Mouse (Mus musculus) embryo, embryonic 9.5 days (tissue): ENCODE results near the gene Tuft1.

ENCODE experiments used
- DNase-seq: peaks from one replicate; pipeline ENCODE4 v3.0.0-alpha.2; 2017; ENCODE audit errors: extremely low spot score

Gene Tuft1

DNA sequence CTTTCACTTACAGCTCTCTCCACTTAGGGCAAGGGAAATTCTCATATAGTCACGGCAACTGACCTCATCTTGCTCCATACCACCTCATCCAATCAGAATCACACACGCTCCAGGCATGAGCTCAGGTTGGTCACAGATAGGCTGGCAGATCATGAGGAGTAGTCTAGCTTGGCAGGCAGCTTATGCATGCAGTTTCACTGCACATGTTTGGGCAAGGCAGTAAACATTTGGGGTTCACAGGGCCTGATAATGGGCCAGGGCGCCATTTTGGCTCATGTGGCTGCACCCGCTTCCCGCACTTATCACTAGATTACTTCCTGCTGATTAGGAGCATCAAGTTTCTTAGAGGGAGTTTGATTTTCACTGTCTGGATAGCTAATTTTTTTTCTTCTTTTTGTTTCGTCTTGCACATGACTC, 62.8 kb downstream of the Tuft1 start:
- no peak for DNase-seq

DNA sequence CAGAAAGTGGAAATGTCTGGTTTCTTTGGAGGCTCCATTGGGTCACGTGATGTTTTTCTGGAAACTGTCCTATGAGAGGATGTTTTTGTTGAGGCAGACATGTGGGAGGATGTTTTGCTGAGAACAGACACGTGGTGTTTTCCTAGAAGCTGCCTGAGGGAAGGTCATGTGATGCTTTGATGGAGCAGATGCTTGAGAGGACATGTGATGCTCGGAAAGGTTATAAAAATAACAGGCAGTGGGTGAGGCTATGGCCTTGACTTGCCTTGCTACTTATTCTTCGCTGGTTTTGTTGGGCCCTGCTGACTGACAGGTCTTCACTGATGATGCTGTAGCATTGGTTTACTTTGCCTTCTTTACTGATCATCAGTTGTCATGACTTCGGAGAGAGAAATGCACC, 67.6 kb downstream of the Tuft1 start:
- no peak for DNase-seq

DNA sequence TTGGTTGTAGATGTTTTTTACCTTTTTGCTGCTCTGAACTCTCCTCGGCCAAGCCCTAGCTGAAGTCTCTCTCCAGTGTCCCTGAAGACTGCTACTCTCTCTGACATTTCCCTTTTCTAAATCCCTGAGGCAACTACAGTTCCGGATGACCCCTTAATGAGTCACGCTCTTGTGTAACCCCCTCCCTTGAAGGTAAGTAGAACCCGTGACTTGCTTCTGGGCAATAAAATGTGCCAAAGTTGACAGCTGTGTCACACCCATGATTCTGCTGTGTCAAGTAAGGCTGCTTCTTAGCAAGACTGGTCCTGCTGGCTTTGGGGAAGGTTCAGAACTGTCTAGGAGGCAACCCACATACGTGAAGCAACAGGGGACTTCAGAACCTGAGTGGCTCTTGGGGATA, 70.7 kb downstream of the Tuft1 start:
- DNase-seq = no peak

DNA sequence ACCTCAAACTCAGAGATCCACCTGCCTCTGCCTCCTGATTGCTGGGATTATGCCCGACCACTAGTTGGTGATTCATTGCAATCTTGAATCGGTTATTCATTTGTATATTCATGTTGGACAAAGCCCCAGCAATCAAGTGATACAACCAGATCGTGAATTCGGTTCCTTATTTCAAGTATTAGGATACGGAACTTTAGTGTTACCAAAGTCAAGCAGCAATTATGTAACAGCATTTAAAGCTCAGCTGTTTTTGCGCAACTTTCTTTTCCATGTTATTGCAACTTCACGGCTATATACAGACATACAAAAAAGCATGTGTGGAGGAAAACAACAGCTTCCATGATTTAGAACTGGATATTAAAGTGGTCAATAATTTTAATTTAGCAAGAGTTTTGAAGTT, 75.7 kb downstream of the Tuft1 start:
- no peak for DNase-seq

- DNase-seq = peak; percentile 93
Measured at GRCm38 (mm10) chr3:94582456-94582891, 76.2 kb downstream of the Tuft1 start, which contains the start of gene Snx27. Gene Snx27 (minus strand): TSS chr3:94582716.

DNA sequence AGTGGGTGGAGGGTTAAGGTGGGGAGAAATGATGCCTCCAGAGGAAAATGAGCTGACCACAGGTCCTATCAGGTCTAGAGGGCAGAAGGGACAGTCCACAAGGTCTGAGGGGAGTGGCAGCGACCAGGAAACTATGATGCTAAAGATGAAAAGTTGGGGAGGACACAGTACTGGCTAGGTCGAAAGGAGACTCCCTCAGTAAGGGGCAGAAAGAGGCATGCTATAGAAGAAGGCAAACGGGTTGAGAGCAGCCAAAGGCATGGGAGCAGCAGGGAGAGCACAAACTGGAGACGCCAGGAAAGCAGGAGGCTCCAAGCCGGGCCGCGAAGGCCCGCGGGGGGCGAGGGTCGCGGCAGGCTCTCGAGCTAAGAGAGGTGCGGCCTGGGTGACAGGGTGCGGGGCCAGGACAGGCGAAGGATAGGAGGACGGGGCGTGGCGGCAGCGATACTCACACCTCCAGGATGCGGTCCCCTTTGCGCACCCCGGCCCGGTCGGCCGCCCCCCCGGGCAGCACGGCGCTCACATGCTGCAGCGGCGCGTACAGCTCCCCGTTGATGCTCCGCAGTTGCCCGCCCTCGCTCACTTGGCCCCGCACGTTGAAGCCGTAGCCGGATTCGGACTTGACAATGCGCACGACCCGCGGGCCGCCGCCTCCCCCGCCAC, 76.7 kb downstream of the Tuft1 start:
- DNase-seq = no peak

- DNase-seq = peak; percentile 17
Measured at GRCm38 (mm10) chr3:94581138-94581780, 77.4 kb downstream of the Tuft1 start.

DNA sequence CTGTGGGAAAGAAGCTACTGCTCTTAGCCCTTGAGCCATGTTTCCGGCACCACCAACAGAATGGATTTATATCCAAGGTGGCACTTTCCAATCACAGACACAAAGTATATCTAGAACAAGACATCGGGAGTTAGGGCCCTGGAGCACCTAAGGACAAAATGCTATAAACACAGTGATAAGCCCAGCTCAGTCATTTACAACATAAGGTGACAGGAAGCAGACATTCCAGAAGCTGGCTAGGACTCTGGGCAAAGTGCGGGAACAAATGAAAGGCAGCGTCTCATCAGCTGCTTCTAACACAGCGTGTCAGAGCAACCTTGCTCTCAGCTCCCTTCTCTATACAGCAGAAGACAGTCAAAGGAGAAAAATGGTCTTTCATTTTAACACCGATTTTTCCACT, 84.2 kb downstream of the Tuft1 start:
- DNase-seq = no peak

GRCm38 (mm10) chr3:94567242-94567641, 91.4 kb downstream of the Tuft1 start:
- no peak for DNase-seq

GRCm38 (mm10) chr3:94565557-94565956, 93.1 kb downstream of the Tuft1 start:
- no peak for DNase-seq

GRCm38 (mm10) chr3:94565127-94565526, 93.5 kb downstream of the Tuft1 start:
- no peak for DNase-seq

- no peak for DNase-seq
Measured at GRCm38 (mm10) chr3:94564356-94565010, 94.2 kb downstream of the Tuft1 start.

DNA sequence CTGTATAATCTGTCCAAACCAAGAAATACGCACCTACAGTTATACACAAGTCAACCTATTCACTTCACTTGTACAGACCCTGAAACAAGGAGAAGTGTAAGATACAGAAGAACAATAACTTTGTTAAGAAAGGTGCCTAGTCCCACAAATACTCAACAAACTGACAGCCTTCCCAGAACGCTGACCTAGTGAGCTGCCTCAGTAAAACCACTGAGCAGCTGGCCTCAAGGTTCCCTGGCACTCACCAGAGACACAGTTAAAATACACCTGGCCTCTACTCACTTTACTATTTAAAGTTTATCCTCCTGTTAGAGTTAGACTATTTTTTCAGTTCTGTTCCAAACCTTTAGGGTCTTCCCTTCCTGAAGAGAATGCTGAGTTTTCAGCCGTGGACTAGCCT, 95.5 kb downstream of the Tuft1 start:
- no peak for DNase-seq
